Comparison of ENCODE assay signal across 14 mouse cellular contexts in genomic region chr7:71583443-71584055, GRCm38 (mm10).
DNase-seq lines count a peak whose midpoint lies in the region; ATAC-seq and TF ChIP-seq lines count a peak whose summit lies in the region.
"Had no signal": no experiment of that assay in that cellular context is flagged by ENCODE, and none has a peak within 500 bp of the region (broad histone marks: within the 10 kb centered on the region; RNA-seq: fewer than 3 reads in every experiment).

No protein-coding gene starts in this region.

- 0 out of 2 replicates have a peak overlapping the region, but pooled peaks have one; percentile 22 for H3K27ac ChIP-seq in kidney, embryonic 15.5 days
- no peak overlapping the region; the same call in 1 of the 2 replicates for H3K27ac ChIP-seq in heart, postnatal 0 days (ENCODE audit: low read depth)
- peak overlapping the region; percentile 46 for H3K27ac ChIP-seq in lung, embryonic 16.5 days (ENCODE audit: low read length)
- no peak overlapping the region for H3K27ac ChIP-seq in forebrain, embryonic 15.5 days (replicated peaks)
- no peak overlapping the region for H3K27ac ChIP-seq in forebrain, embryonic 14.5 days (ENCODE audit: low read depth, low read length)
- H3K27ac ChIP-seq: hindbrain, embryonic 13.5 days; left cerebral cortex, adult 2 months; liver, embryonic 14.5 days had no signal

- H3K4me1 ChIP-seq in kidney, embryonic 15.5 days = 0 out of 2 replicates have a peak, but pooled peaks cover 5% of the 10 kb centered on the region
- H3K4me1 ChIP-seq in heart, postnatal 0 days (ENCODE audit: control insufficient read depth, insufficient read depth) = peaks cover 7% of the 10 kb centered on the region; the same call in 1 of the 2 replicates
- H3K4me1 ChIP-seq in lung, embryonic 16.5 days (replicated peaks; ENCODE audit: control insufficient read depth, insufficient read depth, low read length) = 0 out of 2 replicates have a peak, but pooled peaks cover 5% of the 10 kb centered on the region
- no peaks in the 10 kb centered on the region for H3K4me1 ChIP-seq in forebrain, embryonic 15.5 days
- no peaks in the 10 kb centered on the region for H3K4me1 ChIP-seq in forebrain, embryonic 14.5 days (ENCODE audit: control insufficient read depth, insufficient read depth, low read length)
- H3K4me1 ChIP-seq: hindbrain, embryonic 13.5 days had no signal

- H3K4me3 ChIP-seq in kidney, embryonic 15.5 days (replicated peaks) = no peak overlapping the region
- no peak overlapping the region for H3K4me3 ChIP-seq in heart, postnatal 0 days (ENCODE audit: low read depth, low read length)
- H3K4me3 ChIP-seq in lung, embryonic 16.5 days (ENCODE audit: low read length) = no peak overlapping the region
- no peak overlapping the region for H3K4me3 ChIP-seq in forebrain, embryonic 15.5 days
- H3K4me3 ChIP-seq in forebrain, embryonic 14.5 days (ENCODE audit: low read depth, low read length) = no peak overlapping the region
- H3K4me3 ChIP-seq: erythroblast, embryonic 14.5 days; hindbrain, embryonic 13.5 days; left cerebral cortex, adult 2 months had no signal

- H3K36me3 ChIP-seq in kidney, embryonic 15.5 days = no peaks in the 10 kb centered on the region
- no peaks in the 10 kb centered on the region for H3K36me3 ChIP-seq in heart, postnatal 0 days (replicated peaks; ENCODE audit: control insufficient read depth, insufficient read depth, low read length)
- no peaks in the 10 kb centered on the region for H3K36me3 ChIP-seq in lung, embryonic 16.5 days (ENCODE audit: control insufficient read depth, insufficient read depth, low read length)
- no peaks in the 10 kb centered on the region for H3K36me3 ChIP-seq in forebrain, embryonic 15.5 days
- H3K36me3 ChIP-seq in forebrain, embryonic 14.5 days (ENCODE audit: control insufficient read depth, insufficient read depth, low read length) = no peaks in the 10 kb centered on the region
- H3K36me3 ChIP-seq: hindbrain, embryonic 13.5 days had no signal

- H3K9ac ChIP-seq in kidney, embryonic 15.5 days = no peak overlapping the region
- no peak overlapping the region for H3K9ac ChIP-seq in heart, postnatal 0 days (replicated peaks; ENCODE audit: low read depth, low read length)
- no peak overlapping the region for H3K9ac ChIP-seq in lung, embryonic 16.5 days (ENCODE audit: low read length)
- no peak overlapping the region for H3K9ac ChIP-seq in forebrain, embryonic 15.5 days (replicated peaks)
- H3K9ac ChIP-seq in forebrain, embryonic 14.5 days (ENCODE audit: low read length) = no peak overlapping the region
- H3K9ac ChIP-seq: hindbrain, embryonic 13.5 days; liver, embryonic 14.5 days had no signal

- 27% methylated on average over 1 of the region's 1 CpGs for WGBS in kidney, embryonic 15.5 days
- 41% methylated on average over 1 of the region's 1 CpGs for WGBS in heart, postnatal 0 days
- WGBS in lung, embryonic 16.5 days = 37% methylated on average over 1 of the region's 1 CpGs
- 52% methylated on average over 1 of the region's 1 CpGs for WGBS in forebrain, embryonic 15.5 days
- WGBS in forebrain, embryonic 14.5 days = 43% methylated on average over 1 of the region's 1 CpGs

- TF ChIP-seq CTCF in heart, postnatal 0 days (IDR thresholded peaks at IDR 0.05; ENCODE audit: low read depth) = no peak

- no peaks in the 10 kb centered on the region for H3K27me3 ChIP-seq in kidney, embryonic 15.5 days
- H3K27me3 ChIP-seq in heart, postnatal 0 days (ENCODE audit: control insufficient read depth, insufficient read depth, low read length) = no peaks in the 10 kb centered on the region
- H3K27me3 ChIP-seq in lung, embryonic 16.5 days (ENCODE audit: control insufficient read depth, insufficient read depth, low read depth, low read length) = no peaks in the 10 kb centered on the region
- no peaks in the 10 kb centered on the region for H3K27me3 ChIP-seq in forebrain, embryonic 15.5 days
- no peaks in the 10 kb centered on the region for H3K27me3 ChIP-seq in forebrain, embryonic 14.5 days (replicated peaks; ENCODE audit: control insufficient read depth, insufficient read depth, low read length)
- H3K27me3 ChIP-seq: hindbrain, embryonic 13.5 days had no signal

- DNase-seq in kidney, adult 8-10 months = no peak
- DNase-seq in gastrocnemius, adult 8-10 months (ENCODE audit: low spot score in 2 of 2) = peak; percentile 23 to 26
- DNase-seq in heart, postnatal 0 days (ENCODE audit: low spot score) = peak; percentile 19
- DNase-seq in forebrain, embryonic 14.5 days (ENCODE audit: low spot score) = no peak
- DNase-seq in thymus, postnatal 36 days = no peak

- no peaks in the 10 kb centered on the region for H3K9me3 ChIP-seq in kidney, embryonic 15.5 days (replicated peaks)
- H3K9me3 ChIP-seq in heart, postnatal 0 days (replicated peaks; ENCODE audit: control insufficient read depth, low read length) = no peaks in the 10 kb centered on the region
- H3K9me3 ChIP-seq in lung, embryonic 16.5 days (ENCODE audit: control insufficient read depth, low read length) = no peaks in the 10 kb centered on the region
- H3K9me3 ChIP-seq in forebrain, embryonic 15.5 days = no peaks in the 10 kb centered on the region
- H3K9me3 ChIP-seq in forebrain, embryonic 14.5 days (replicated peaks; ENCODE audit: control insufficient read depth, low read length) = no peaks in the 10 kb centered on the region
- H3K9me3 ChIP-seq: hindbrain, embryonic 13.5 days had no signal

- peak; percentile 92 for TF ChIP-seq EP300 in heart, postnatal 0 days (IDR thresholded peaks at IDR 0.05; ENCODE audit: low read depth)

- no peak for ATAC-seq in kidney, embryonic 15.5 days (replicated peaks; ENCODE audit: low FRiP score)
- peak; percentile 70 for ATAC-seq in heart, postnatal 0 days (ENCODE audit: insufficient read depth, low read depth)
- ATAC-seq in lung, embryonic 16.5 days (ENCODE audit: low read depth) = peak; percentile 68; the same call in 1 of the 2 replicates
- ATAC-seq in forebrain, embryonic 15.5 days (replicated peaks) = no peak
- no peak for ATAC-seq in forebrain, embryonic 14.5 days
- ATAC-seq: CD4-positive, CD25-positive, alpha-beta regulatory T cell, adult 4 months had no signal

- no peak overlapping the region for H3K4me2 ChIP-seq in kidney, embryonic 15.5 days
- no peak overlapping the region for H3K4me2 ChIP-seq in heart, postnatal 0 days (ENCODE audit: low read depth, low read length)
- H3K4me2 ChIP-seq in lung, embryonic 16.5 days (ENCODE audit: low read depth, low read length) = no peak overlapping the region
- no peak overlapping the region for H3K4me2 ChIP-seq in forebrain, embryonic 15.5 days (replicated peaks)
- H3K4me2 ChIP-seq in forebrain, embryonic 14.5 days (ENCODE audit: low read length) = no peak overlapping the region
- H3K4me2 ChIP-seq: hindbrain, embryonic 13.5 days; midbrain, embryonic 11.5 days had no signal

Comparison
In these comparisons a context has a peak if more than half of its experiments do, and no peak if none do; other contexts are left out.
1. ATAC-seq: peak in heart, postnatal 0 days (single experiment) and lung, embryonic 16.5 days (single experiment); none in kidney, embryonic 15.5 days (single experiment), forebrain, embryonic 15.5 days (single experiment) and forebrain, embryonic 14.5 days (single experiment).
2. H3K27ac ChIP-seq: peak in kidney, embryonic 15.5 days (single experiment) and lung, embryonic 16.5 days (single experiment); none in heart, postnatal 0 days (single experiment), forebrain, embryonic 15.5 days (single experiment) and forebrain, embryonic 14.5 days (single experiment).
3. DNase-seq: peak in gastrocnemius, adult 8-10 months (2 of 2) and heart, postnatal 0 days (single experiment); none in kidney, adult 8-10 months (0 of 2), forebrain, embryonic 14.5 days (single experiment) and thymus, postnatal 36 days (0 of 2).